In genomic region chr4:139602357-139603244, GRCm38 (mm10) we compare ENCODE assay signal across 8 mouse cellular contexts. TPM values are rescaled to one million over a fixed set of nuclear protein-coding genes. Genes with fewer than 3 reads are reported as not detected.
DNase-seq lines count a peak whose midpoint lies in the region; ATAC-seq and TF ChIP-seq lines count a peak whose summit lies in the region.

Gene Gm21969, plus strand, starts transcription at chr4:139603186.

- no peak for ATAC-seq in limb, embryonic 14.5 days (ENCODE audit: low FRiP score, low read depth)

- 57% methylated on average over 14 of the region's 14 CpGs for WGBS in limb, embryonic 14.5 days

- H3K9ac ChIP-seq in limb, embryonic 14.5 days (ENCODE audit: low read depth, low read length, severe bottlenecking) = no peak within 1 kb of the TSS

- intact Hi-C loops in left cerebral cortex, adult 2 months (cut with DNase I) = loop anchor here (1.0 kb wide), 1 partner anchor 28 kb away; no protein-coding TSS in a partner anchor
- intact Hi-C loops in heart, postnatal 10 days (cut with DNase I) = no loop called here

- H3K9me3 ChIP-seq in limb, embryonic 14.5 days (ENCODE audit: control insufficient read depth, low read length) = no peaks in the 10 kb centered on the region

- H3K27me3 ChIP-seq in limb, embryonic 14.5 days (ENCODE audit: control insufficient read depth, insufficient read depth, low read length) = no peaks in the 10 kb centered on the region

- peaks cover 37% of the 10 kb centered on the region for H3K4me1 ChIP-seq in limb, embryonic 14.5 days (ENCODE audit: control insufficient read depth, insufficient read depth, low read length)

- no peak within 1 kb of the TSS for H3K4me3 ChIP-seq in left cerebral cortex, adult 2 months
- no peak within 1 kb of the TSS for H3K4me3 ChIP-seq in limb, embryonic 14.5 days (replicated peaks; ENCODE audit: low read length)

- peak; percentile 54 to 56 for DNase-seq in left cerebral cortex, adult 2 months (ENCODE audit: extremely low spot score in 1 of 2, low spot score in 2 of 2)
- DNase-seq in left cerebral cortex, adult 11 months (ENCODE audit: low spot score) = no peak
- peak; percentile 40 for DNase-seq in MN1 (ENCODE audit: low spot score)
- peak; percentile 64 to 70 for DNase-seq in cerebellum, postnatal 36 days
- DNase-seq in heart, postnatal 10 days = peak; percentile 69 to 78
- DNase-seq in limb, embryonic 14.5 days (ENCODE audit: low spot score) = no peak
- DNase-seq in naive thymus-derived CD4-positive, alpha-beta T cell, adult 2 months (ENCODE audit: low read depth) = peak; percentile 90
- no peak for DNase-seq in ovary, postnatal 10 days (ENCODE audit: low spot score)

- TF ChIP-seq POLR2A in limb, embryonic 14.5 days (IDR thresholded peaks at IDR 0.05; ENCODE audit: borderline replicate concordance, extremely low read depth, insufficient read depth, insufficient read length) = no peak

- H3K4me2 ChIP-seq in limb, embryonic 14.5 days (replicated peaks; ENCODE audit: low read depth, low read length, severe bottlenecking) = no peak within 1 kb of the TSS

- TF ChIP-seq CTCF in left cerebral cortex, adult 2 months (IDR thresholded peaks at IDR 0.05) = peak; percentile 92

- peak within 1 kb of the TSS; percentile 67 for H3K27ac ChIP-seq in left cerebral cortex, adult 2 months
- peak within 1 kb of the TSS; percentile 50 for H3K27ac ChIP-seq in limb, embryonic 14.5 days (replicated peaks; ENCODE audit: low read depth, low read length)

- H3K36me3 ChIP-seq in limb, embryonic 14.5 days (ENCODE audit: control insufficient read depth, insufficient read depth, low read length) = peaks cover 26% of the 10 kb centered on the region

RNA-seq across cellular contexts. Expression of gene Gm21969, which starts in this region (rescaled TPM):
- total RNA-seq in left cerebral cortex, adult 2 months (2021) = not detected
- not detected for total RNA-seq in heart, postnatal 10 days (2021)
- polyA plus RNA-seq in limb, embryonic 14.5 days (2012; rRNA removed) = 0.03 TPM in 1 of 2 replicates, not detected in the other
- not detected in 2 replicates for polyA plus RNA-seq in limb, embryonic 14.5 days (2014; fragmentation: Nextera tagmentation; extraction: Ambion mirVana)

Comparison
In these comparisons a context has a peak if more than half of its experiments do, and no peak if none do; other contexts are left out.
1. Peak in DNase-seq and H3K27ac ChIP-seq in left cerebral cortex, adult 2 months; RNA of the gene not detected or under 1 TPM.
2. Peak in DNase-seq in heart, postnatal 10 days; RNA of the gene not detected or under 1 TPM.
3. DNase-seq: peak in MN1 (single experiment), cerebellum, postnatal 36 days (2 of 2) and naive thymus-derived CD4-positive, alpha-beta T cell, adult 2 months (single experiment); none in left cerebral cortex, adult 11 months (single experiment), limb, embryonic 14.5 days (single experiment) and ovary, postnatal 10 days (single experiment).